In genomic region chr19:45695496-45696280, GRCm38 (mm10) we compare ENCODE assay signal across 11 mouse cellular contexts. TPM values are rescaled to one million over a fixed set of nuclear protein-coding genes. Genes with fewer than 3 reads are reported as not detected.
DNase-seq lines count a peak whose midpoint lies in the region; ATAC-seq lines count a peak whose summit lies in the region.
"Had no signal": no experiment of that assay in that cellular context is flagged by ENCODE, and none has a peak within 500 bp of the region (broad histone marks: within the 10 kb centered on the region; RNA-seq: fewer than 3 reads in every experiment).

No protein-coding gene starts in this region.

- peak overlapping the region; percentile 29 for H3K4me3 ChIP-seq in hindbrain, embryonic 10.5 days
- H3K4me3 ChIP-seq in hindbrain, embryonic 14.5 days (replicated peaks; ENCODE audit: low read length): no peak overlapping the region
- 0 out of 2 replicates have a peak overlapping the region, but pooled peaks have one; percentile 8 for H3K4me3 ChIP-seq in heart, embryonic 16.5 days (ENCODE audit: low read length)

- no peaks in the 10 kb centered on the region for H3K36me3 ChIP-seq in hindbrain, embryonic 10.5 days
- no peaks in the 10 kb centered on the region for H3K36me3 ChIP-seq in hindbrain, embryonic 14.5 days (replicated peaks; ENCODE audit: control insufficient read depth, insufficient read depth)
- H3K36me3 ChIP-seq in heart, embryonic 16.5 days (ENCODE audit: control insufficient read depth, insufficient read depth): no peaks in the 10 kb centered on the region

- H3K27me3 ChIP-seq in hindbrain, embryonic 10.5 days (ENCODE audit: insufficient read depth, poor library complexity, severe bottlenecking): peaks cover 60% of the 10 kb centered on the region
- peaks cover 14% of the 10 kb centered on the region for H3K27me3 ChIP-seq in hindbrain, embryonic 14.5 days (ENCODE audit: control insufficient read depth, insufficient read depth, low read length)
- no peaks in the 10 kb centered on the region for H3K27me3 ChIP-seq in heart, embryonic 16.5 days (ENCODE audit: control insufficient read depth, insufficient read depth, low read length)

- ATAC-seq in hindbrain, embryonic 14.5 days (ENCODE audit: low FRiP score): no peak
- 0 out of 2 replicates have a peak, but pooled peaks have one; percentile 28 for ATAC-seq in heart, embryonic 16.5 days (replicated peaks; ENCODE audit: extremely low read depth, insufficient read depth, low FRiP score)

- WGBS in hindbrain, embryonic 10.5 days: 32% methylated on average over 25 of the region's 25 CpGs
- WGBS in hindbrain, embryonic 14.5 days: 26% methylated on average over 25 of the region's 25 CpGs
- WGBS in heart, embryonic 16.5 days: 28% methylated on average over 25 of the region's 25 CpGs

- H3K4me2 ChIP-seq in hindbrain, embryonic 14.5 days (replicated peaks): no peak overlapping the region
- peak overlapping the region; percentile 47 for H3K4me2 ChIP-seq in heart, embryonic 16.5 days (ENCODE audit: low read depth, low read length)

- DNase-seq in hindbrain, embryonic 10.5 days (ENCODE audit: low spot score): peak; percentile 45
- no peak for DNase-seq in hindbrain, embryonic 14.5 days (ENCODE audit: low spot score)
- peak; percentile 16 for DNase-seq in ovary, postnatal 36 days (ENCODE audit: low spot score)
- no peak for DNase-seq in ovary, adult 18-20 months (ENCODE audit: low spot score)
- DNase-seq in urinary bladder, adult 18-20 months (ENCODE audit: low spot score in 2 of 2): no peak
- DNase-seq in left cerebral cortex, adult 18-20 months (ENCODE audit: low spot score in 2 of 2): no peak
- no peak for DNase-seq in spleen, postnatal 36 days (ENCODE audit: low spot score in 2 of 2)
- DNase-seq: liver; right cerebral cortex, postnatal 4 days had no signal

- H3K27ac ChIP-seq in hindbrain, embryonic 10.5 days: peak overlapping the region; percentile 68; the same call in 1 of the 2 replicates
- H3K27ac ChIP-seq in hindbrain, embryonic 14.5 days: no peak overlapping the region
- H3K27ac ChIP-seq in heart, embryonic 16.5 days (ENCODE audit: low read length): peak overlapping the region; percentile 80

- no peak overlapping the region for H3K9ac ChIP-seq in hindbrain, embryonic 14.5 days
- peak overlapping the region; percentile 12; the same call in 1 of the 2 replicates for H3K9ac ChIP-seq in heart, embryonic 16.5 days (ENCODE audit: low read length)

- no peaks in the 10 kb centered on the region for H3K9me3 ChIP-seq in hindbrain, embryonic 10.5 days
- no peaks in the 10 kb centered on the region for H3K9me3 ChIP-seq in hindbrain, embryonic 14.5 days (ENCODE audit: control insufficient read depth, low read length)
- no peaks in the 10 kb centered on the region for H3K9me3 ChIP-seq in heart, embryonic 16.5 days (replicated peaks; ENCODE audit: control insufficient read depth, low read length)

- peaks cover 27% of the 10 kb centered on the region for H3K4me1 ChIP-seq in hindbrain, embryonic 10.5 days (replicated peaks)
- H3K4me1 ChIP-seq in hindbrain, embryonic 14.5 days (replicated peaks; ENCODE audit: control insufficient read depth, insufficient read depth, low read length): no peaks in the 10 kb centered on the region
- peaks cover 15% of the 10 kb centered on the region for H3K4me1 ChIP-seq in heart, embryonic 16.5 days (ENCODE audit: control insufficient read depth, insufficient read depth, low read length)

RNA-seq across cellular contexts. Expression of gene Fbxw4, which starts 35.6 kb away (rescaled TPM):
- polyA plus RNA-seq in hindbrain, embryonic 10.5 days (2016; fragmentation: Nextera tagmentation; extraction: Ambion mirVana): 1.8 and 5.5 TPM in 2 replicates
- 6.7 and 8.8 TPM in 2 replicates for polyA plus RNA-seq in hindbrain, embryonic 14.5 days (2014; fragmentation: Nextera tagmentation; extraction: Ambion mirVana)
- polyA plus RNA-seq in heart, embryonic 16.5 days (2015; fragmentation: Nextera tagmentation; extraction: Ambion mirVana): 4.5 and 7.1 TPM in 2 replicates
- 10 to 100 TPM; 31.6 to 36.4 TPM for total RNA-seq in left cerebral cortex, adult 18-20 months (2021)

RNA-seq across cellular contexts. Expression of gene Fgf8, which starts 47.0 kb away (rescaled TPM):
- polyA plus RNA-seq in hindbrain, embryonic 10.5 days (2016; fragmentation: Nextera tagmentation; extraction: Ambion mirVana): 3.4 and 10.0 TPM in 2 replicates
- 0.19 and 0.25 TPM in 2 replicates for polyA plus RNA-seq in hindbrain, embryonic 14.5 days (2014; fragmentation: Nextera tagmentation; extraction: Ambion mirVana)
- polyA plus RNA-seq in heart, embryonic 16.5 days (2015; fragmentation: Nextera tagmentation; extraction: Ambion mirVana): 0.12 and 0.47 TPM in 2 replicates
- not detected for total RNA-seq in left cerebral cortex, adult 18-20 months (2021)
- polyA plus RNA-seq: C2C12 had no signal

RNA-seq across cellular contexts. Expression of gene Npm3, which starts 53.7 kb away (rescaled TPM):
- polyA plus RNA-seq in hindbrain, embryonic 10.5 days (2016; fragmentation: Nextera tagmentation; extraction: Ambion mirVana): 9.2 and 10.2 TPM in 2 replicates
- polyA plus RNA-seq in hindbrain, embryonic 14.5 days (2014; fragmentation: Nextera tagmentation; extraction: Ambion mirVana): 6.9 and 7.2 TPM in 2 replicates
- polyA plus RNA-seq in heart, embryonic 16.5 days (2015; fragmentation: Nextera tagmentation; extraction: Ambion mirVana): 9.0 and 9.2 TPM in 2 replicates
- total RNA-seq in left cerebral cortex, adult 18-20 months (2021): 1 to 10 TPM; 6.1 to 7.4 TPM

Comparison
In these comparisons a context has a peak if more than half of its experiments do, and no peak if none do; other contexts are left out.
1. DNase-seq: peak in hindbrain, embryonic 10.5 days (single experiment) and ovary, postnatal 36 days (single experiment); none in hindbrain, embryonic 14.5 days (single experiment), ovary, adult 18-20 months (single experiment), urinary bladder, adult 18-20 months (0 of 2), left cerebral cortex, adult 18-20 months (0 of 2) and spleen, postnatal 36 days (0 of 2).